Mouse (Mus musculus) hindbrain, postnatal 0 days (tissue): ENCODE data around the gene Gprasp1. TPM values are rescaled to one million over a fixed set of nuclear protein-coding genes. Genes with fewer than 3 reads are reported as not detected.
A peak's percentile ranks its signal among the peaks of the same experiment; 100 is the strongest.
"Not testable (repeated sequence)": the region's sequence is repeated elsewhere in the genome, so short reads cannot be mapped to it uniquely, and the experiment has no call there.

Source experiments
- ATAC-seq: fragments of 200-750 bp; cut with Nextera tagmentation; 2 replicates; pipeline ENCODE4 v1.8.0; 2017; ENCODE audit warnings: mild to moderate bottlenecking, moderate TSS enrichment, moderate library complexity
- DNase-seq: peaks from one replicate; pipeline ENCODE4 v3.0.0-alpha.2; 2015; ENCODE audit warnings: low spot score
- H3K27ac ChIP-seq: fragments of 300-500 bp; sonication (generic); 2 replicates; pipeline ENCODE4 v1.5.1; 2014; ENCODE audit warnings: mild to moderate bottlenecking
- H3K27me3 ChIP-seq: fragments of 300-500 bp; sonication (generic); 2 replicates; pipeline ENCODE4 v1.6.1; 2014; ENCODE audit warnings: low read length, mixed read lengths; ENCODE audit not compliant: insufficient read depth
- H3K36me3 ChIP-seq: fragments of 300-500 bp; sonication (generic); 2 replicates; pipeline ENCODE4 v1.6.1; 2014; ENCODE audit warnings: low read length, mixed read lengths; ENCODE audit not compliant: insufficient read depth
- H3K4me1 ChIP-seq: fragments of 300-500 bp; sonication (generic); 2 replicates; pipeline ENCODE4 v1.6.1; 2014; ENCODE audit warnings: antibody characterized with exemption, low read length, mixed read lengths; ENCODE audit not compliant: insufficient read depth
- H3K4me2 ChIP-seq: fragments of 300-500 bp; sonication (generic); 2 replicates; pipeline ENCODE4 v1.6.1; 2014; ENCODE audit warnings: low read depth, mild to moderate bottlenecking, low read length, moderate library complexity, mixed read lengths
- H3K4me3 ChIP-seq: fragments of 300-500 bp; sonication (generic); 2 replicates; pipeline ENCODE4 v1.5.1; 2014; ENCODE audit warnings: low read length
- H3K9ac ChIP-seq: fragments of 300-500 bp; sonication (generic); replicated peaks from 2 replicates; pipeline ENCODE4 v1.6.1; 2014; ENCODE audit warnings: mild to moderate bottlenecking, low read length, moderate library complexity, mixed read lengths
- H3K9me3 ChIP-seq: fragments of 300-500 bp; sonication (generic); 2 replicates; pipeline ENCODE4 v1.6.1; 2016; ENCODE audit warnings: low read length, mixed read lengths
- CTCF ChIP-seq: IDR thresholded peaks from 2 replicates; pipeline ENCODE4 v1.5.1; 2016; ENCODE audit warnings: antibody characterized with exemption, control low read depth, low read depth
- WGBS: fragments of 180-500 bp; shearing (Covaris S2); extraction: QIAGEN DNeasy Blood & Tissue Kit; methylation state at CpG from one replicate; pipeline ENCODE4 v1.1.7; 2014; 5-methylcytosine and 5-hydroxymethylcytosine counted together
- microRNA counts: library from miRNA; unstranded; fragments of <30 nt; microRNA quantifications from one replicate; lab custom pipeline; 2015
- microRNA-seq, 2 experiments: library from miRNA; unstranded; fragments of <30 nt; microRNA quantifications; one replicate each; pipeline ENCODE4; 2016
- polyA plus RNA-seq: library from polyadenylated mRNA; unstranded; fragments of >200 nt; fragmentation: Nextera tagmentation; extraction: Ambion mirVana; gene quantifications from 2 replicates; pipeline ENCODE4 v1.2.1, GENCODE M21; 2015
- total RNA-seq: library from RNA; depleted of rRNA; stranded (reverse); fragments of >200 nt; gene quantifications from 2 replicates; pipeline ENCODE4 v1.2.3, GENCODE M21; 2014; rRNA removed

Gprasp1 gene
- total and polyA plus RNA-seq, 2 experiments from 2014 or later = 231 to 272 TPM

- H3K4me1 ChIP-seq = no peaks in the 10 kb centered on the region
- H3K4me2 ChIP-seq = peak overlapping the region; percentile 63; the same call in 1 of the 2 replicates
- no peak overlapping the region for H3K4me3 ChIP-seq
- ATAC-seq = no peak
- no peaks in the 10 kb centered on the region for H3K27me3 ChIP-seq
- TF ChIP-seq CTCF = no peak
- WGBS = 61% methylated on average over 2 of the region's 2 CpGs
- DNase-seq = peak; percentile 6
- H3K27ac ChIP-seq = peak overlapping the region; percentile 68
- H3K9me3 ChIP-seq = no peaks in the 10 kb centered on the region
- H3K9ac ChIP-seq = no peak overlapping the region
- 0 out of 2 replicates have a peak, but pooled peaks cover 9% of the 10 kb centered on the region for H3K36me3 ChIP-seq
Observed at GRCm38 (mm10) chrX:135837896-135838295, 95.4 kb downstream of the Gprasp1 start.

DNA sequence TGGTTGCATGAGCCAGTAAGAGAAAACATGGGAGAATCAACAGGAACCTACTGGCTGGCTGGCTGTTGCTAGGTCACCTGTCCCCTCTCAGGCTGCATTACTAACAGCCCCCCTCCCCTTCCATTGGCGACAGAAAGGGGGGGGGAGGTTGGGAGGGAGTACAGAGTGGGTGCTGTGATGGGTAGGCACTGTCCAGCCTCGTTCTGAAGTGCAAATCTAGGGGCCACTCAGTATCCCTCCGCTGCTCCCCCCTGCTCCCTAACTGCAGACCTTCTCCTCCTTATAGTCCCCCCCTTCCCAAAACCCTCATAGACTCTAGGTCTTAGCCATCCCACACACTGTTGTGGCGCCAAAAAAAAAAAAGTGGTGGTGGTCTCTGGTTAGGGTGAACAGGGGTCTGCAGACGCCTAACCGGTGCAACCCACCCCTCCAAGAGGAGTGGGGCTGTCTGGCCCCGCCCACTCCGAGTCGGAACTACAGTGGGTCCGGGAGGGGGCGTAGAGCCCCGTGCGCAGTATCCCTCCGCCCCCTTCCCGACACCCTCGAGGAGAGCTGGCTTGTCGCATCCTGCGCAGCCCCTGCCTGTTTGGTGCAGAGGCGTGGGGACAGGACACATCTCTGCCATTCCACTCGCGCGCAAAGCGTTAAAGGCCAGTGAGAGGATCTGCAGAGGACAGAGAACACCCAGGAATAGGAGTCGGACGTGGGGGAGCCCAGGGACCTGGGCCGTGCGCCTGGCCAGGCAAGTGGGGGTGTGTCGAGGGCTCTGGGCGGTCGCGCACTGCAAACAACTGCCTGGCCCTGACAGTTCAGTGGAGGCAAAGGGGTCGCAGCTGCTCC is 96.2 kb downstream of the Gprasp1 start, which contains the start of gene Gprasp2:
Gene Gprasp2 (plus strand): TSS at position 514 of the 840 bp plus-strand sequence.
- Histone ChIP-seq H3K4me2 (peak within 1 kb of the TSS; percentile 63), H3K4me3 (peak within 1 kb of the TSS; percentile 51)
- 31% methylated on average over 25 of the region's 32 CpGs for WGBS

DNA sequence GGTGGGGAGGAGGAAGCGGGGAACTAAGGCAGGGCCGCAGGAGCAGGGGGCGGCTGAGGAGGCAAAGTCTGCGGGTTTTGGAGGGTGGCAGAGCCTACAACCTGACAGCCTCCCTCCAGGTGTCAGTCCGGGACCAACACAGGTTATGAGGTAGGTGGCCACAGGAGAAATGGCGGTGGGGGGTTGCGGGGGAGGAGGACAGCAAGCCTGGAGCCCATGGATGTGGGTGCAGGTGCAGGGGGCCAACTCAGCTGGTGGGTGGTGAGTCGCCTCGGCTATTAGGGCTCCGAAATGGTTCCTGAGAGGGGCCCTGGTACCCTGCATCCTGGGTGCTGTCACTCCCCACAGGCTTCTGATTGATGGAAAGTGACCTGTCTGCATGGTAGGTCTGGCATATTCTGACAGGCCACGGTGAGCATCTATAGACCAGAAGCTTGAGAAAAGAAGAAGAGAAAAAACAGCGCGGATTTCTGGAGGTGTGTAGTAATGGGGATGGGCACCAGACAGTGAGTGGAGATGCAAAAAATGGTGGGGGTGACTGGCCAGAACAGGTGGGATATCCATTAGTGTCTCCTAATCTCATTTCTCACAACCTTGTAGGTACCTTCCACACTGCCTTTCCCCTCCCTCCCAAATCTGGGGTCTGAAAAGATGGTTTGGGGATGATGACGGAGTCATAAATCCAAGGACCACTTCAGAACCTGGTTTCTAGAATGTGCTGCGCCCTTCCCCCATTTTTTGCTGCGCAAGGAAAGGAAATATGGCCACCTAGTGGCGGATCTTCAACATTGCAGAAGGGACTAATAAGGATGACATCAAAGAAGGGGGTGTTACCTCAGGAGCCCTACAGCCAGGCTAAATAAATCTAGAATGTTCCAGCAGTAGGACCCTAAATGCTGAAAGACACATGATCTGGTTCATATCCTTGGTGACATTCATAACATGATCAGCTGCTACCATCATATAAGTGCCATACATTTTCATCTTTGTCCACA is 97.2 kb downstream of the Gprasp1 start:
- DNase-seq (peak; percentile 75), ATAC-seq (peak; percentile 46)
- peak overlapping the region; percentile 57 for H3K9ac ChIP-seq
- not testable (repeated sequence) for H3K27me3 ChIP-seq, H3K36me3 ChIP-seq, H3K4me1 ChIP-seq, H3K9me3 ChIP-seq
- 30% methylated on average over 17 of the region's 17 CpGs for WGBS
- TF ChIP-seq CTCF = peak; percentile 68
- peak overlapping the region; percentile 76 for H3K27ac ChIP-seq
- H3K4me2 ChIP-seq = peak overlapping the region; percentile 63
- H3K4me3 ChIP-seq = peak overlapping the region; percentile 51

More for the DNA sequence above, 96.2 kb downstream of the Gprasp1 start, which contains the start of gene Gprasp2:
- DNase-seq (peak; percentile 80), ATAC-seq (peak; percentile 95)
- not testable (repeated sequence) for H3K9me3 ChIP-seq, H3K4me1 ChIP-seq, H3K36me3 ChIP-seq, H3K27me3 ChIP-seq
- H3K9ac ChIP-seq = peak within 1 kb of the TSS; percentile 57
- peak within 1 kb of the TSS; percentile 76 for H3K27ac ChIP-seq

MicroRNAs within 50 kb of the gene (microRNA counts, 519-probe panel; counts per million panel counts)
- not detected for microRNA mmu-miR-1970 (lab: Ali Mortazavi, UCI)

Small RNA genes within 50 kb of the gene (microRNA-seq; reads per million reads assigned to microRNA genes)
- gene Mir1970 (0 reads per million in 2 experiments), gene Mir7646 (0 to 0.18 reads per million in 2 experiments)

Other genes with a start within 250 kb of the Gprasp1 start
- not detected in 2 replicates for gene AV320801, start 248.1 kb upstream of the Gprasp1 start, total RNA-seq
- not detected in 2 replicates for gene AV320801, start 248.1 kb upstream of the Gprasp1 start, polyA plus RNA-seq
- gene Nxf7, start 144.0 kb upstream of the Gprasp1 start, total RNA-seq = not detected in 2 replicates
- 0.24 TPM in 1 of 2 replicates, not detected in the other for gene Nxf7, start 144.0 kb upstream of the Gprasp1 start, polyA plus RNA-seq
- not detected in 2 replicates for gene Prame, start 115.0 kb upstream of the Gprasp1 start, total RNA-seq
- gene Prame, start 115.0 kb upstream of the Gprasp1 start, polyA plus RNA-seq = not detected in 2 replicates
- not detected in 2 replicates for gene Tcp11x2, start 48.9 kb upstream of the Gprasp1 start, total RNA-seq
- gene Tcp11x2, start 48.9 kb upstream of the Gprasp1 start, polyA plus RNA-seq = not detected in 2 replicates
- gene Tmsb15a, start 17.5 kb upstream of the Gprasp1 start, total RNA-seq = not detected in 2 replicates
- gene Tmsb15a, start 17.5 kb upstream of the Gprasp1 start, polyA plus RNA-seq = not detected in 2 replicates
- 9.4 and 12.0 TPM in 2 replicates for gene Armcx5, start within 50 bp of the Gprasp1 start, total RNA-seq
- 25.1 and 26.1 TPM in 2 replicates for gene Armcx5, start within 50 bp of the Gprasp1 start, polyA plus RNA-seq
- gene Bhlhb9, start 54.9 kb downstream of the Gprasp1 start, total RNA-seq = 47.6 and 65.9 TPM in 2 replicates
- gene Bhlhb9, start 54.9 kb downstream of the Gprasp1 start, polyA plus RNA-seq = 96.4 and 98.2 TPM in 2 replicates
- gene Gprasp2, start 96.3 kb downstream of the Gprasp1 start, total RNA-seq = 201 and 270 TPM in 2 replicates
- gene Gprasp2, start 96.3 kb downstream of the Gprasp1 start, polyA plus RNA-seq = 239 and 245 TPM in 2 replicates